Mouse (Mus musculus): ENCODE measurements around the gene Dbn1. TPM values are rescaled to one million over a fixed set of nuclear protein-coding genes. Genes with fewer than 3 reads are reported as not detected.

The Dbn1 gene
- total RNA-seq, 2 experiments from 2014 or later, result 1.4 to 1.6 TPM

- ATAC-seq (replicated peaks; ENCODE audit: poor library complexity, severe bottlenecking), result peak; percentile 36
Observed at GRCm38 (mm10) chr13:55510668-55511491, 23.0 kb upstream of the Dbn1 start.

GRCm38 (mm10) chr13:55510332-55510667 lies 22.4 kb upstream of the Dbn1 start:
- ATAC-seq (replicated peaks; ENCODE audit: poor library complexity, severe bottlenecking), result peak; percentile 72

GRCm38 (mm10) chr13:55508531-55508930 lies 20.6 kb upstream of the Dbn1 start:
- ATAC-seq (replicated peaks; ENCODE audit: poor library complexity, severe bottlenecking), result no peak

GRCm38 (mm10) chr13:55507877-55508276 lies 20.0 kb upstream of the Dbn1 start:
- no peak for ATAC-seq (replicated peaks; ENCODE audit: poor library complexity, severe bottlenecking)

GRCm38 (mm10) chr13:55506697-55507096 lies 18.8 kb upstream of the Dbn1 start:
- ATAC-seq (replicated peaks; ENCODE audit: poor library complexity, severe bottlenecking), result no peak

GRCm38 (mm10) chr13:55505810-55506209 lies 17.9 kb upstream of the Dbn1 start:
- ATAC-seq (replicated peaks; ENCODE audit: poor library complexity, severe bottlenecking), result no peak

- ATAC-seq (replicated peaks; ENCODE audit: poor library complexity, severe bottlenecking), result no peak
Observed at GRCm38 (mm10) chr13:55504390-55504789, 16.5 kb upstream of the Dbn1 start.

GRCm38 (mm10) chr13:55502405-55502804 lies 14.5 kb upstream of the Dbn1 start:
- no peak for ATAC-seq (replicated peaks; ENCODE audit: poor library complexity, severe bottlenecking)

- no peak for ATAC-seq (replicated peaks; ENCODE audit: poor library complexity, severe bottlenecking)
Observed at GRCm38 (mm10) chr13:55500575-55500974, 12.7 kb upstream of the Dbn1 start.

- ATAC-seq (replicated peaks; ENCODE audit: poor library complexity, severe bottlenecking), result no peak
Observed at GRCm38 (mm10) chr13:55498906-55499305, 11.0 kb upstream of the Dbn1 start.

- ATAC-seq (replicated peaks; ENCODE audit: poor library complexity, severe bottlenecking), result no peak
Observed at GRCm38 (mm10) chr13:55496661-55497060, 8.8 kb upstream of the Dbn1 start.

GRCm38 (mm10) chr13:55495702-55496101 lies 7.8 kb upstream of the Dbn1 start:
- ATAC-seq (replicated peaks; ENCODE audit: poor library complexity, severe bottlenecking), result no peak

GRCm38 (mm10) chr13:55494883-55495621 lies 7.1 kb upstream of the Dbn1 start:
- peak; percentile 57 for ATAC-seq (replicated peaks; ENCODE audit: poor library complexity, severe bottlenecking)

GRCm38 (mm10) chr13:55494257-55494656 lies 6.3 kb upstream of the Dbn1 start:
- ATAC-seq (replicated peaks; ENCODE audit: poor library complexity, severe bottlenecking), result no peak

- peak; percentile 69 for ATAC-seq (replicated peaks; ENCODE audit: poor library complexity, severe bottlenecking)
Observed at GRCm38 (mm10) chr13:55486916-55487577, 864 bp downstream of the Dbn1 start.

- no peak for ATAC-seq (replicated peaks; ENCODE audit: poor library complexity, severe bottlenecking)
Observed at GRCm38 (mm10) chr13:55486029-55486794, 1.7 kb downstream of the Dbn1 start.

GRCm38 (mm10) chr13:55484520-55485088 lies 3.3 kb downstream of the Dbn1 start:
- ATAC-seq (replicated peaks; ENCODE audit: poor library complexity, severe bottlenecking), result no peak

GRCm38 (mm10) chr13:55483593-55483992 lies 4.3 kb downstream of the Dbn1 start:
- no peak for ATAC-seq (replicated peaks; ENCODE audit: poor library complexity, severe bottlenecking)

GRCm38 (mm10) chr13:55483071-55483470 lies 4.8 kb downstream of the Dbn1 start:
- no peak for ATAC-seq (replicated peaks; ENCODE audit: poor library complexity, severe bottlenecking)

GRCm38 (mm10) chr13:55482542-55482941 lies 5.4 kb downstream of the Dbn1 start:
- no peak for ATAC-seq (replicated peaks; ENCODE audit: poor library complexity, severe bottlenecking)
